Mouse (Mus musculus) midbrain, embryonic 14.5 days (tissue): Measurements from ENCODE around the gene Rere. TPM values are rescaled to one million over a fixed set of nuclear protein-coding genes. Genes with fewer than 3 reads are reported as not detected.
A peak's percentile ranks its signal among the peaks of the same experiment; 100 is the strongest.

Source experiments
- ATAC-seq: fragments of 200-750 bp; cut with Nextera tagmentation; 2 replicates; pipeline ENCODE4 v1.8.0; 2017; ENCODE audit warnings: moderate number of reproducible peaks, moderate library complexity; ENCODE audit not compliant: low FRiP score, low TSS enrichment
- DNase-seq: peaks from one replicate; pipeline ENCODE4 v3.0.0-alpha.2; 2015
- H3K27ac ChIP-seq: fragments of 300-500 bp; sonication (generic); replicated peaks from 2 replicates; pipeline ENCODE4 v1.5.1; 2014; ENCODE audit warnings: mild to moderate bottlenecking, low read depth, low read length, moderate library complexity
- H3K27me3 ChIP-seq: fragments of 300-500 bp; sonication (generic); 2 replicates; pipeline ENCODE4 v1.6.1; 2014; ENCODE audit warnings: low read length, control low read depth, mixed read lengths; ENCODE audit not compliant: control insufficient read depth, insufficient read depth
- H3K36me3 ChIP-seq: fragments of 300-500 bp; sonication (generic); 2 replicates; pipeline ENCODE4 v1.6.1; 2014; ENCODE audit warnings: low read length, control low read depth; ENCODE audit not compliant: control insufficient read depth, insufficient read depth
- H3K4me1 ChIP-seq: fragments of 300-500 bp; sonication (generic); 2 replicates; pipeline ENCODE4 v1.6.1; 2014; ENCODE audit warnings: mild to moderate bottlenecking, antibody characterized with exemption, low read length, control low read depth; ENCODE audit not compliant: control insufficient read depth, insufficient read depth
- H3K4me2 ChIP-seq: fragments of 300-500 bp; sonication (generic); 2 replicates; pipeline ENCODE4 v1.6.1; 2014; ENCODE audit warnings: mild to moderate bottlenecking, low read length, moderate library complexity
- H3K4me3 ChIP-seq: fragments of 300-500 bp; sonication (generic); replicated peaks from 2 replicates; pipeline ENCODE4 v1.5.1; 2014; ENCODE audit warnings: low read depth, low read length
- H3K9ac ChIP-seq: fragments of 300-500 bp; sonication (generic); replicated peaks from 2 replicates; pipeline ENCODE4 v1.6.1; 2014; ENCODE audit warnings: mild to moderate bottlenecking, low read length, moderate library complexity
- H3K9me3 ChIP-seq: fragments of 300-500 bp; sonication (generic); 2 replicates; pipeline ENCODE4 v1.6.1; 2016; ENCODE audit warnings: low read length, control low read depth, mixed read lengths; ENCODE audit not compliant: control insufficient read depth
- WGBS: fragments of 180-500 bp; shearing (Covaris S2); extraction: QIAGEN DNeasy Blood & Tissue Kit; methylation state at CpG from one replicate; pipeline ENCODE4 v1.1.7; 2014; 5-methylcytosine and 5-hydroxymethylcytosine counted together
- polyA plus RNA-seq: library from polyadenylated mRNA; unstranded; fragments of >200 nt; fragmentation: Nextera tagmentation; extraction: Ambion mirVana; gene quantifications from 2 replicates; pipeline ENCODE4 v1.2.1, GENCODE M21; 2014

Rere gene
- polyA plus RNA-seq, 1 experiment from 2014 or later: 48.6 TPM

GRCm38 (mm10) chr4:150371580-150372380, 90.3 kb downstream of the Rere start:
- H3K36me3 ChIP-seq: no peaks in the 10 kb centered on the region
- peak overlapping the region; percentile 92 for H3K4me2 ChIP-seq
- H3K4me1 ChIP-seq: peaks cover 60% of the 10 kb centered on the region
- ATAC-seq (peak; percentile 85), DNase-seq (peak; percentile 86)
- H3K4me3 ChIP-seq: peak overlapping the region; percentile 48
- H3K27ac ChIP-seq: peak overlapping the region; percentile 91
- WGBS: under 1% methylated on average over 58 of the region's 58 CpGs
- no peaks in the 10 kb centered on the region for H3K27me3 ChIP-seq
- H3K9me3 ChIP-seq: no peaks in the 10 kb centered on the region
- H3K9ac ChIP-seq: peak overlapping the region; percentile 68

- Histone ChIP-seq H3K27me3 (no peaks in the 10 kb centered on the region), H3K36me3 (no peaks in the 10 kb centered on the region), H3K9ac (peak overlapping the region; percentile 68; the same call in 1 of the 2 replicates), H3K4me2 (peak overlapping the region; percentile 92), H3K4me3 (peak overlapping the region; percentile 48), H3K27ac (peak overlapping the region; percentile 91), H3K4me1 (peaks cover 58% of the 10 kb centered on the region), H3K9me3 (no peaks in the 10 kb centered on the region)
- ATAC-seq (no peak), DNase-seq (no peak)
- 2% methylated on average over 3 of the region's 3 CpGs for WGBS
Observed at GRCm38 (mm10) chr4:150372631-150373041, 91.2 kb downstream of the Rere start.

- H3K4me1 ChIP-seq: peaks cover 58% of the 10 kb centered on the region
- DNase-seq: peak; percentile 75
- peak overlapping the region; percentile 92 for H3K4me2 ChIP-seq
- H3K36me3 ChIP-seq: no peaks in the 10 kb centered on the region
- 2% methylated on average over 15 of the region's 15 CpGs for WGBS
- ATAC-seq: peak; percentile 64; the same call in 1 of the 2 replicates
- no peaks in the 10 kb centered on the region for H3K9me3 ChIP-seq
- H3K9ac ChIP-seq: peak overlapping the region; percentile 68; the same call in 1 of the 2 replicates
- H3K4me3 ChIP-seq: peak overlapping the region; percentile 48
- H3K27me3 ChIP-seq: no peaks in the 10 kb centered on the region
- H3K27ac ChIP-seq: peak overlapping the region; percentile 91
Observed at GRCm38 (mm10) chr4:150373111-150374109, 92.0 kb downstream of the Rere start.

- Histone ChIP-seq H3K27me3 (no peaks in the 10 kb centered on the region), H3K4me2 (peak overlapping the region; percentile 92), H3K9ac (no peak overlapping the region; the same call in 1 of the 2 replicates), H3K9me3 (no peaks in the 10 kb centered on the region), H3K36me3 (no peaks in the 10 kb centered on the region), H3K27ac (peak overlapping the region; percentile 91), H3K4me3 (no peak overlapping the region), H3K4me1 (peaks cover 51% of the 10 kb centered on the region)
- no peak for ATAC-seq
- DNase-seq: no peak
- 39% methylated on average over 9 of the region's 9 CpGs for WGBS
Observed at GRCm38 (mm10) chr4:150374651-150375447, 93.4 kb downstream of the Rere start.

- Histone ChIP-seq H3K4me1 (peaks cover 44% of the 10 kb centered on the region), H3K27ac (peak overlapping the region; percentile 45; the same call in 1 of the 2 replicates), H3K36me3 (no peaks in the 10 kb centered on the region), H3K9me3 (no peaks in the 10 kb centered on the region), H3K27me3 (no peaks in the 10 kb centered on the region), H3K9ac (no peak overlapping the region), H3K4me3 (no peak overlapping the region), H3K4me2 (no peak overlapping the region)
- DNase-seq (no peak), ATAC-seq (no peak)
- 78% methylated on average over 1 of the region's 1 CpGs for WGBS
Observed at GRCm38 (mm10) chr4:150375448-150375935, 94.0 kb downstream of the Rere start.

GRCm38 (mm10) chr4:150379313-150379712, 97.9 kb downstream of the Rere start:
- Histone ChIP-seq H3K9me3 (no peaks in the 10 kb centered on the region), H3K9ac (no peak overlapping the region), H3K27me3 (no peaks in the 10 kb centered on the region), H3K36me3 (no peaks in the 10 kb centered on the region), H3K4me2 (no peak overlapping the region), H3K4me1 (peaks cover 27% of the 10 kb centered on the region), H3K27ac (no peak overlapping the region), H3K4me3 (no peak overlapping the region)
- WGBS: 86% methylated on average over 6 of the region's 6 CpGs
- no peak for DNase-seq
- ATAC-seq: no peak

GRCm38 (mm10) chr4:150379772-150380171, 98.3 kb downstream of the Rere start:
- H3K9ac ChIP-seq: no peak overlapping the region
- 74% methylated on average over 2 of the region's 2 CpGs for WGBS
- no peaks in the 10 kb centered on the region for H3K36me3 ChIP-seq
- H3K9me3 ChIP-seq: no peaks in the 10 kb centered on the region
- ATAC-seq (no peak), DNase-seq (no peak)
- no peak overlapping the region for H3K4me3 ChIP-seq
- 0 out of 2 replicates have a peak overlapping the region, but pooled peaks have one; percentile 32 for H3K27ac ChIP-seq
- no peaks in the 10 kb centered on the region for H3K27me3 ChIP-seq
- H3K4me1 ChIP-seq: peaks cover 26% of the 10 kb centered on the region
- no peak overlapping the region for H3K4me2 ChIP-seq

- no peak overlapping the region for H3K9ac ChIP-seq
- no peak for ATAC-seq
- peaks cover 23% of the 10 kb centered on the region for H3K4me1 ChIP-seq
- H3K9me3 ChIP-seq: no peaks in the 10 kb centered on the region
- no peak for DNase-seq
- no peaks in the 10 kb centered on the region for H3K36me3 ChIP-seq
- H3K27ac ChIP-seq: no peak overlapping the region
- no peak overlapping the region for H3K4me2 ChIP-seq
- H3K4me3 ChIP-seq: no peak overlapping the region
- H3K27me3 ChIP-seq: no peaks in the 10 kb centered on the region
- WGBS: 64% methylated on average over 5 of the region's 5 CpGs
Observed at GRCm38 (mm10) chr4:150380273-150380672, 98.8 kb downstream of the Rere start.
